Mouse (Mus musculus): ENCODE results near the gene B3gnt4.

- TF ChIP-seq POLR2A (IDR thresholded peaks at IDR 0.05; ENCODE audit: insufficient read length, low read depth) (no peak), E2F4 (IDR thresholded peaks at IDR 0.05; ENCODE audit: insufficient read depth) (no peak), MYOD1 (IDR thresholded peaks at IDR 0.05; ENCODE audit: control insufficient read depth in 1 of 3, insufficient read length in 2 of 3, low read depth in 2 of 3) (no peak), MYOG (IDR thresholded peaks at IDR 0.05; ENCODE audit: control insufficient read depth in 1 of 3, insufficient read depth in 1 of 3, insufficient read length in 2 of 3, low read depth in 2 of 3) (no peak), CEBPB (IDR thresholded peaks at IDR 0.05; ENCODE audit: insufficient read depth, poor library complexity, severe bottlenecking) (no peak), USF1 (IDR thresholded peaks at IDR 0.05; ENCODE audit: low read depth) (no peak), POLR2AphosphoS2 (IDR thresholded peaks at IDR 0.05; ENCODE audit: insufficient read length, low read depth) (no peak)
These were observed 15.7 kb downstream of the B3gnt4 start for GRCm38 (mm10) chr5:123525916-123526495.

Measured in myocyte (in vitro differentiated cells).